Mouse (Mus musculus) spleen, adult 2 months (tissue): Measurements from ENCODE around the gene Ppm1g.

Experiments used
- CTCF ChIP-seq: fragments of 200-500 bp; IDR thresholded peaks from 2 replicates; pipeline ENCODE4 v1.5.1; 2011; ENCODE audit warnings: mild to moderate bottlenecking, inconsistent platforms; ENCODE audit not compliant: insufficient read depth, insufficient read length, insufficient replicate concordance; ENCODE audit errors: extremely low read depth
- POLR2A ChIP-seq: fragments of 200-500 bp; IDR thresholded peaks from 2 replicates; pipeline ENCODE4 v1.6.1; 2011; ENCODE audit warnings: low read depth, low read length, inconsistent platforms

- TF ChIP-seq CTCF (no peak), POLR2A (no peak)
Measured at GRCm38 (mm10) chr5:31162462-31162861, 58.0 kb downstream of the Ppm1g start.
